Mouse (Mus musculus): ENCODE data around the gene a.

DNA sequence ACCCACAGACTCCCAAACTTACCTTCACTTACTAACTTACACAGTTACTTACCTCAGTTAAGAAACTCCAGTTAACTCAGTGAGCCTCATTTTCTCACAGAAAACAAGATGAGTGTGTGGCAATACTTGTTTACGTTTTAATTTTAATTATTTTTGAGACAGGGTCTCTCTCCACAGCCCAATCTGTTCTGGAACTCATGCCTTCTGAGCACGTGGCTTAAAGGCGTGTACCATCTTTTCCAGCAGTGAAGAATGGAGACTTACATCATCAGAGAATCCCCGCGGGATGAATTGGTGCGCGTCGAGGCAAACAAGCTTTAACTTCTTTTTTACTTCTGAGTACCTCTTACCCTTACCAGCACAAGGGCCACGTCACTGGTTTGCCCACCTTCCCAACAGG lies 158.7 kb downstream of the a start:
- TF ChIP-seq CTCF (conservative IDR thresholded peaks at IDR 0.05 in 1 of 2, IDR thresholded peaks at IDR 0.05 in 1 of 2; ENCODE audit: low read depth in 2 of 2, low read length in 2 of 2) (no peak), MAZ (IDR thresholded peaks at IDR 0.05; ENCODE audit: low read depth, low read length) (no peak), GABPA (IDR thresholded peaks at IDR 0.05; ENCODE audit: insufficient replicate concordance, low read depth, low read length) (no peak)

Data from CH12.LX (cell line).